Mouse (Mus musculus) kidney, adult 2 months (tissue): ENCODE measurements at regions not wholly inside any gene's neighbourhood (a gene's known extent, or its start where the extent isn't known, plus 50 kb on each side); places are given as distances from the start of the nearest gene placed in this dataset.

ENCODE experiments used
- CTCF ChIP-seq: fragments of 200-500 bp; conservative IDR thresholded peaks from 2 replicates; pipeline ENCODE4 v1.5.1; 2011; ENCODE audit warnings: low read depth, mild to moderate bottlenecking, control low read depth, low read length, moderate library complexity, mixed read lengths; ENCODE audit not compliant: insufficient read depth, insufficient read length
- POLR2A ChIP-seq: fragments of 200-500 bp; IDR thresholded peaks from one replicate; pipeline ENCODE4 v1.6.1; 2011; ENCODE audit warnings: low read depth, low read length, control low read depth

DNA sequence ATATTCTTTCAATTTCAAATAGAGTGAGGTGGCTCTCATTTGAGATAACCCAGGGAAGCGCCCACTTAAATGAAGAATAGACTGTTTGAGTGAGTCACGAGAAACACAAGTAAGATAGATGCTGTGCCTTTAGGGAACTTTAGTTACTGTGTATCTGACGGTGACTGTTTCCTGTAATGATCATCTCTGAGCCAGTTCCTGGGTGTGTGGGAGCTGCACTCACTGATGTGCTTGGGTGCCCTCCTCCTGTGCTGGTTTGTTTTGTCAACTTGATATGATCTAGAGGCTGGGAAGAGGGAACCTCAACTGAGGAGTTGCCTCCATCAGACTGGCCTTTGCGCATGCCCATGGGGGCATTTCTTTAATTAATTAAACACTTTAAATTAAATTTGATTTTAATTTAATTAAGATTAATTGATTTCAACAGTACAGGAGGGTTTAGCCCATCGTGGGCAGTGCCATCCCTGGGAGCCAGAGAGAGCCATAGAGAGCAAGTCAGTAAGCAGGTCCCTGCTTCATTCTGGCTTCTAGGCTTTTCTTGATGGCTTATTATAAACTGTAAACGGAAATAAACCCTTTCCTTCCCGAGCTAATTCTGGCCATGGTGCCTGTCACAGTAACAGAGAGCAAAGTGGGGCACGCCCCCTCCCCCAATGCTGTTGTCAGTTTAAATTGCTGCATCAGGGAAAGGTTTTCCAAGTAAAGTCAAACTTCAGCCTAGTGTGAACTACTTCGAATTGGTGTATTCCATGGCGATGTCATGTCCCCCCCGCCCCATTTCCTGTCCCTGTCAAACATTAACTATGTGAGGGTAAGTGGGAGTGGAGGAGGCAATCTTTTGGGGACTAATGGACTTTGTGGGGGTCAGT is 202.9 kb upstream of the Id2 start:
- no peak for TF ChIP-seq POLR2A
- no peak for TF ChIP-seq CTCF
